Mouse (Mus musculus) heart, adult 2 months (tissue): ENCODE results near the gene Cdk17. TPM values are rescaled to one million over a fixed set of nuclear protein-coding genes. Genes with fewer than 3 reads are reported as not detected.

Experiments used
- DNase-seq, 2 experiments: peaks; one replicate each; pipeline ENCODE4 v3.0.0; 2021
- H3K27ac ChIP-seq: fragments of 200-600 bp; 2 replicates; pipeline ENCODE4 v1.8.1; 2022
- H3K27me3 ChIP-seq: fragments of 200-500 bp; 2 replicates; pipeline ENCODE4 v1.6.1; 2012; ENCODE audit warnings: mild to moderate bottlenecking, low read length, inconsistent platforms, mixed read lengths; ENCODE audit not compliant: control insufficient read depth, insufficient read depth
- H3K36me3 ChIP-seq: fragments of 200-500 bp; 2 replicates; pipeline ENCODE4 v1.6.1; 2012; ENCODE audit warnings: low read length, inconsistent platforms; ENCODE audit not compliant: control insufficient read depth, insufficient read depth
- H3K4me1 ChIP-seq: fragments of 200-500 bp; 2 replicates; pipeline ENCODE4 v1.6.1; 2011; ENCODE audit warnings: low read length; ENCODE audit not compliant: control insufficient read depth, insufficient read depth
- H3K4me3 ChIP-seq: fragments of 200-600 bp; 2 replicates; pipeline ENCODE4 v1.8.1; 2022
- H3K79me2 ChIP-seq: fragments of 200-500 bp; replicated peaks from 2 replicates; pipeline ENCODE4 v1.6.1; 2012; ENCODE audit warnings: mild to moderate bottlenecking, inconsistent platforms, low read length, moderate library complexity, mixed read lengths; ENCODE audit not compliant: control insufficient read depth, insufficient read depth
- H3K9ac ChIP-seq: fragments of 200-500 bp; 2 replicates; pipeline ENCODE4 v1.6.1; 2012; ENCODE audit warnings: low read depth, mild to moderate bottlenecking, control low read depth, inconsistent platforms, low read length, mixed read lengths
- CTCF ChIP-seq: fragments of 200-600 bp; IDR thresholded peaks from 2 replicates; pipeline ENCODE4 v1.8.1; 2022; ENCODE audit warnings: antibody characterized with exemption, mild to moderate bottlenecking, moderate library complexity
- EP300 ChIP-seq: fragments of 200-500 bp; IDR thresholded peaks from 2 replicates; pipeline ENCODE4 v1.6.1; 2011; ENCODE audit warnings: low read depth, low read length, control low read depth; ENCODE audit not compliant: insufficient read depth
- POLR2A ChIP-seq: fragments of 200-500 bp; IDR thresholded peaks from 2 replicates; pipeline ENCODE4 v1.6.1; 2011; ENCODE audit warnings: mild to moderate bottlenecking, low read depth, low read length, control low read depth; ENCODE audit not compliant: insufficient read depth
- WGBS: fragments of 180-500 bp; shearing (Covaris S2); methylation state at CpG from one replicate; pipeline ENCODE4 v1.1.7; 2018; 5-methylcytosine and 5-hydroxymethylcytosine counted together
- intact Hi-C: fragments of 180-260 bp; cut with DNase I; formaldehyde crosslinking; loops from one replicate; pipeline ENCODE4 v1.15.1; 2025
- polyA plus RNA-seq: library from polyadenylated mRNA; depleted of rRNA; stranded (reverse); fragments of >200 nt; gene quantifications from 2 replicates; pipeline ENCODE4 v1.2.3, GENCODE M21; 2012
- total RNA-seq, 2 experiments: library from RNA; stranded (reverse); gene quantifications; 2 replicates each; pipeline ENCODE4 v1.2.3; 2021

Cdk17 gene
- total and polyA plus RNA-seq, 3 experiments = 14.3 to 18.8 (median 16.6) TPM

DNA sequence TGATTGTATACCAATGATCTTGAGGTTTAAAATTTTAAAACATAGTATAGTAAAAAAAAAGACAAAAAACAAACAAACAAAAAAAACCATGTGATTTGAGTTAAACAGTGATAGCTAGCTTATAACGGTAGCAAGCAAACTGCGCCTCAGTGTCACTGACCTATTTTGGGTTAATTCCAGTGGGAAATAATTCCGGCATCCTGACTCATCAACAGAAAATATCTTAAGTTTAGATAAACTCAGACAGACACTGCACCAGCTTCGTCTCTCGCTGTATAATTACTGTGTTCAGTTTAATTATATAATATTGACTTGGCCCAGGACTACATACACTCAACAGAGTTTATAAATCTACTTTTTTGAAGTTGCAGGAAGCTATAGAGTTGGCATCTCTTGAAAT, 71.2 kb downstream of the Cdk17 start:
- no peaks in the 10 kb centered on the region for H3K27me3 ChIP-seq
- DNase-seq = no peak
- no peaks in the 10 kb centered on the region for H3K79me2 ChIP-seq
- H3K4me1 ChIP-seq = no peaks in the 10 kb centered on the region
- WGBS = 74% methylated on average over 5 of the region's 5 CpGs
- no peak overlapping the region for H3K9ac ChIP-seq
- no peak overlapping the region for H3K27ac ChIP-seq
- no peak overlapping the region for H3K4me3 ChIP-seq
- intact Hi-C loops = no loop called here
- TF ChIP-seq EP300 (no peak), POLR2A (no peak), CTCF (no peak)
- H3K36me3 ChIP-seq = peaks cover 14% of the 10 kb centered on the region

DNA sequence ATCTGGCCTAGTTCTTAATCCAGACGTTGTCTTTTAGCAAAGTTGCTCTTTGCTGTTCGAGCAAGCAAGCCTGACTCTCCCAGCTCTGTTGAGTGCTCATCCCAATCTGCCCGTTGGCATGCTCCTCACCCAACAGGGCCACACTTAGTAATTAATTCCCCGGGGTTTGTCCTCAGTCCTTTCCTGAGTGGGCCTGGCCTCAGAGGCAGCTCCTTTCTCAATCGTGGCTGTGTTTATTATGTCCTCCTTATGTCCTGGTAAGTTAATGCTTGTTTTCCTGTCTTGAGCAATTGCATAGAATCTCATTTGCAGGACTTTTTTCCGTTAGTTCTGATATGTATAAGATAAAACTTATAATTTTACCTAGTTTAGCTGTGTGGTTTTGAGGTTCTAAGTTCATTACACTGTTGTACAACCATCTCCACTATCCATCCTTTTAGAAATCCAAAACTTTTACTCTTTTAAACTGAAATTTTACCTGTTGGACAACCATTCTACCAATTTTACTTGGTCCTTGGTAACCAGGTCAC, 73.1 kb downstream of the Cdk17 start:
- Histone ChIP-seq H3K27me3 (no peaks in the 10 kb centered on the region), H3K4me3 (no peak overlapping the region), H3K36me3 (peaks cover 4% of the 10 kb centered on the region), H3K9ac (no peak overlapping the region), H3K79me2 (no peaks in the 10 kb centered on the region), H3K4me1 (no peaks in the 10 kb centered on the region), H3K27ac (no peak overlapping the region)
- WGBS = 73% methylated on average over 6 of the region's 6 CpGs
- no peak for DNase-seq
- intact Hi-C loops = no loop called here
- TF ChIP-seq CTCF (no peak), EP300 (no peak), POLR2A (no peak)

DNA sequence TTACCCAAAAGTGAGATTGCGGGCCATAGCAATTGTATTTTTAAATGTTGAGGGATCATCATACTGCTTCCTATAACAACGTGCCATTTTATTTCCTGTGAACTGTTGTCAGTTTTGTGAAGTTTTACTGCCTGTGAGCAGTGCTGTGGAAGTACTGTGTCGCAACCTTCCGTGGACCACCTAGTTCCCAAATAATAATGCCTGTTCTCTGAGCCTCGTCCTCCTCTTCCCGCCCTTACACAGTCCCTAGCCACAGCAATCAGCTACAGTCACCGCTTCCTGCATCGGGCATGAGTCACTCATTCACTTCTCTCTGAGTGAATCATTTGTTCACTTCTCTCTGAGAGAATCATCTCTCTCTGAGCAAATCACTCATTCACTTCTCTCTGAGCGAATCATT, 74.0 kb downstream of the Cdk17 start:
- no peak for DNase-seq
- Histone ChIP-seq H3K9ac (no peak overlapping the region), H3K27me3 (no peaks in the 10 kb centered on the region), H3K4me3 (no peak overlapping the region), H3K79me2 (no peaks in the 10 kb centered on the region), H3K36me3 (peaks cover 2% of the 10 kb centered on the region; the same call in 1 of the 2 replicates), H3K4me1 (peaks cover 2% of the 10 kb centered on the region; the same call in 1 of the 2 replicates), H3K27ac (no peak overlapping the region)
- 86% methylated on average over 9 of the region's 9 CpGs for WGBS
- intact Hi-C loops = no loop called here
- TF ChIP-seq EP300 (no peak), CTCF (no peak), POLR2A (no peak)

DNA sequence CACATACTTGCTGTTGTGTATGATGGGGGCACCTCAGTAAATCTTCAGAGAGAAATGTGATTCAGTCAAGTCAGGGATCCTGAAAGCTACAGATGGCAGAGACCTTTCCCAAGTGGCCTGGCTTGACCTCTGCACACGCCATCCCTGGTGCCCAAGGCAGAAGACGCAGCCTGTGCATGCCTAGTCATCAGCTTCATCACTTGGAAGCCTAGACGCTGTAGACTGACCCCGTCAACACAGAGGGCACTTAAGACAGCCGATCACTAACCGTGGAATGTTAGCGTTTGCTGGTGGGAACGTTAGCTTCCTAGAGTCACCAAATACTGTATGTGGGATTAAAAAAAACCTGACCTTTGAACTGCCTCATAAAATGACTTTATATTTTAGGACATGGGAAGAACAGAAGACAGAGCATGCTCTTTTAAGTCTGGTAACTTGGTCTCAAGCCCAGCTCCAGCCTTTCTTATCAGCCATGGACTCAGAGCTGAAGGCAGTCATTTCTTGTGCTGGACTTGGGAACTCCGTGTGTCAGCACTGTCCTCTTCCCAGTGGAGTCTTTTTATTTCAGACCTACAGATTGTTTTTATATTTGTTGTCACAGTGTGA, 78.6 kb downstream of the Cdk17 start:
- peak overlapping the region; percentile 29; the same call in 1 of the 2 replicates for H3K27ac ChIP-seq
- WGBS = 46% methylated on average over 9 of the region's 9 CpGs
- H3K36me3 ChIP-seq = peaks cover 19% of the 10 kb centered on the region
- no peaks in the 10 kb centered on the region for H3K79me2 ChIP-seq
- DNase-seq = no peak
- no peaks in the 10 kb centered on the region for H3K27me3 ChIP-seq
- peaks cover 2% of the 10 kb centered on the region for H3K4me1 ChIP-seq
- no peak overlapping the region for H3K4me3 ChIP-seq
- no peak overlapping the region for H3K9ac ChIP-seq
- TF ChIP-seq CTCF (no peak), EP300 (no peak), POLR2A (no peak)
- intact Hi-C loops = no loop called here

DNA sequence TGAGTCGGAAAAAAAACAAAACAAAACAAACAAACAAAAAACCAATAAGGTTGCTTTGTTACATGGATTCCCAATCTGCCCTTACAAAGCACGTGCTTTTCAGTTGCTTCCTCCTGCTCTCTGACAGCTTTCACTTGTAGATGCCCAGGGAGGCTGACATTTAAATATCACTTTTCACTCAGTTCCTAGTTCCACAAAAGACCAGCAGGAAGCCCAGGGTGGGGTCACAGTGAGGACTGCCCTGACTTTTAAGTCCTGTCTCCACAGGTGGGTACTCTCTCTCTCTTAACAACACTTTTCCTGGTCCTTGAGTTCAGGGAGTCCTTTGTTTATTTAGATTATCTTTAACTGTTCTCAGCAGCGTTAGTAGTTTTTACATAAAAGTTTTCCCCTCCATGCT, 81.5 kb downstream of the Cdk17 start:
- H3K36me3 ChIP-seq = peaks cover 17% of the 10 kb centered on the region
- H3K4me1 ChIP-seq = peaks cover 2% of the 10 kb centered on the region
- WGBS = 50% methylated on average over 3 of the region's 3 CpGs
- no peaks in the 10 kb centered on the region for H3K27me3 ChIP-seq
- H3K27ac ChIP-seq = no peak overlapping the region
- no peak overlapping the region for H3K4me3 ChIP-seq
- DNase-seq = no peak
- no peak overlapping the region for H3K9ac ChIP-seq
- H3K79me2 ChIP-seq = no peaks in the 10 kb centered on the region
- TF ChIP-seq POLR2A (no peak), CTCF (no peak), EP300 (no peak)
- intact Hi-C loops = no loop called here

DNA sequence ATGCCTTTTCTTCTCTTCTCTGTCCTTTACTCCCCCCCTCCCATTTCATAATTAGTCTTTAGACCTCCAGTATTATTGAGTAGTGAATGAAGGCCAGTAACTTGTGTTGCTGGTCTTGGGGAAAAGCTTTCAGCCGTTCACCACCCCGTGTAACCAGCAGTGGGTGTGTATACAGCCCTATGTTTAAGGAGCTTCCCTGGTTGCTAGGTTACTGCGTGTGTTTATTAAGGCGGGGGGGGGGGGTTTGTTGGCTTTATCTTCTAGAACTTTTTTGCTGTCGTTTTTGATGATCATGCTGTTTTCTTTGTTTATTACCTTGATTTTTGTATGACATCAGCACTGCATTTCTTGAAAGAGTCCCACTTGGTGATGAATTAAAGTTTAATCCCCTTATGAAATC, 82.2 kb downstream of the Cdk17 start:
- Histone ChIP-seq H3K36me3 (peaks cover 21% of the 10 kb centered on the region), H3K27me3 (no peaks in the 10 kb centered on the region), H3K9ac (no peak overlapping the region), H3K4me1 (peaks cover 3% of the 10 kb centered on the region), H3K79me2 (no peaks in the 10 kb centered on the region), H3K27ac (no peak overlapping the region), H3K4me3 (no peak overlapping the region)
- DNase-seq = no peak
- TF ChIP-seq POLR2A (no peak), CTCF (no peak), EP300 (no peak)
- intact Hi-C loops = no loop called here
- 22% methylated on average over 5 of the region's 5 CpGs for WGBS
